Mouse (Mus musculus) heart, embryonic 16.5 days (tissue): ENCODE measurements around the gene Tor1b. TPM values are rescaled to one million over a fixed set of nuclear protein-coding genes. Genes with fewer than 3 reads are reported as not detected.

ENCODE experiments used
- polyA plus RNA-seq: library from polyadenylated mRNA; unstranded; fragments of >200 nt; fragmentation: Nextera tagmentation; extraction: Ambion mirVana; gene quantifications from 2 replicates; pipeline ENCODE4 v1.2.1, GENCODE M21; 2015

Gene Tor1b
- polyA plus RNA-seq, 1 experiment from 2014 or later = 26.3 TPM

Other genes with a start within 250 kb of the Tor1b start
- 2.2 and 2.7 TPM in 2 replicates for gene 1700001O22Rik, start 149.3 kb upstream of the Tor1b start, polyA plus RNA-seq
- 90.0 and 90.4 TPM in 2 replicates for gene Ntmt1, start 145.1 kb upstream of the Tor1b start, polyA plus RNA-seq
- 20.1 and 22.5 TPM in 2 replicates for gene Asb6, start 122.6 kb upstream of the Tor1b start, polyA plus RNA-seq
- gene Prrx2, start 118.0 kb upstream of the Tor1b start, polyA plus RNA-seq = 10.8 and 13.9 TPM in 2 replicates
- 1.8 and 2.8 TPM in 2 replicates for gene Ptges, start 23.1 kb upstream of the Tor1b start, polyA plus RNA-seq
- gene Tor1a, start 15.0 kb downstream of the Tor1b start, polyA plus RNA-seq = 50.9 and 53.0 TPM in 2 replicates
- gene BC005624, start 29.2 kb downstream of the Tor1b start, polyA plus RNA-seq = 38.1 and 42.5 TPM in 2 replicates
- gene Usp20, start 29.3 kb downstream of the Tor1b start, polyA plus RNA-seq = 41.7 and 49.3 TPM in 2 replicates
- gene Fnbp1, start 189.0 kb downstream of the Tor1b start, polyA plus RNA-seq = 20.3 and 23.7 TPM in 2 replicates
- gene Gpr107, start 199.4 kb downstream of the Tor1b start, polyA plus RNA-seq = 29.9 and 31.6 TPM in 2 replicates